Mouse (Mus musculus) kidney, embryonic 16.5 days (tissue): ENCODE data around the gene Vstm2a. TPM values are rescaled to one million over a fixed set of nuclear protein-coding genes. Genes with fewer than 3 reads are reported as not detected.

Experiments used
- ATAC-seq: fragments of 200-750 bp; cut with Nextera tagmentation; 2 replicates; pipeline ENCODE4 v1.8.0; 2017; ENCODE audit warnings: moderate TSS enrichment; ENCODE audit not compliant: low FRiP score, low TSS enrichment
- H3K27ac ChIP-seq: fragments of 300-500 bp; sonication (generic); 2 replicates; pipeline ENCODE4 v1.5.1; 2014; ENCODE audit warnings: low read length
- H3K27me3 ChIP-seq: fragments of 300-500 bp; sonication (generic); 2 replicates; pipeline ENCODE4 v1.6.1; 2014; ENCODE audit warnings: low read length, control low read depth, mixed read lengths; ENCODE audit not compliant: insufficient read depth
- H3K36me3 ChIP-seq: fragments of 300-500 bp; sonication (generic); 2 replicates; pipeline ENCODE4 v1.6.1; 2014; ENCODE audit warnings: low read length, control low read depth, mixed read lengths; ENCODE audit not compliant: insufficient read depth
- H3K4me1 ChIP-seq: fragments of 300-500 bp; sonication (generic); 2 replicates; pipeline ENCODE4 v1.6.1; 2014; ENCODE audit warnings: low read length, control low read depth, mixed read lengths; ENCODE audit not compliant: insufficient read depth
- H3K4me2 ChIP-seq: fragments of 300-500 bp; sonication (generic); replicated peaks from 2 replicates; pipeline ENCODE4 v1.6.1; 2014; ENCODE audit warnings: low read depth, low read length
- H3K4me3 ChIP-seq: fragments of 300-500 bp; sonication (generic); 2 replicates; pipeline ENCODE4 v1.5.1; 2014; ENCODE audit warnings: mild to moderate bottlenecking, low read length
- H3K9ac ChIP-seq: fragments of 300-500 bp; sonication (generic); replicated peaks from 2 replicates; pipeline ENCODE4 v1.6.1; 2014; ENCODE audit warnings: low read length
- H3K9me3 ChIP-seq: fragments of 300-500 bp; sonication (generic); 2 replicates; pipeline ENCODE4 v1.6.1; 2016; ENCODE audit warnings: low read length, control low read depth
- WGBS: fragments of 180-500 bp; shearing (Covaris S2); extraction: QIAGEN DNeasy Blood & Tissue Kit; methylation state at CpG from one replicate; pipeline ENCODE4 v1.1.7; 2014; 5-methylcytosine and 5-hydroxymethylcytosine counted together
- polyA plus RNA-seq: library from polyadenylated mRNA; unstranded; fragments of >200 nt; fragmentation: Nextera tagmentation; extraction: Ambion mirVana; gene quantifications from 2 replicates; pipeline ENCODE4 v1.2.1, GENCODE M21; 2015

Gene Vstm2a
- polyA plus RNA-seq = 0.32 and 0.56 TPM in 2 replicates

DNA sequence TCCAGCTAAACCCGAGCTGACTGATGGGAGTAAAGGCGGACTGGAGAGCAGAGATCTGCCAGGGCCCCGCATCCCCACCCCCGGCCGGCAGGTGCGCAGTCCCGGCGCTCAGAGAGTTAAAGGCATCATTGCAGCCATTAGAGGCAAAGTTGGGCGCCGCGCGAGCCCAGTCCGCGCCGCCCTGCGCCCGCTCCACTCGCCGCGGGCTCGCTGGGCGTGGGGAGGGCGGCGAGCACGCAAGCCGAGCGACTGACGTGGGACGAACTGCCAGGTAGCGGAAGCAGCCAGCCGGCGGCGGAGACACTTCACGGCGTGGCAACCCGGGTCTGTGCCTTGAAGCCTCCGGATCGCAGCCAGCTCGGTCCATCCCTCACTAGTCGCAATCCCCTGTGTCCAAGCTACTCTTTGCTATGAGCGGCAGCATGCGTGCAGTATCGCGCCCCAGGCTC, at the start of gene Vstm2a:
TSS of gene Vstm2a (plus strand) at position 252 of the 449 bp plus-strand sequence.
- Histone ChIP-seq H3K9me3 (no peaks in the 10 kb centered on the region), H3K9ac (peak within 1 kb of the TSS; percentile 44; the same call in 1 of the 2 replicates), H3K4me1 (peaks cover 13% of the 10 kb centered on the region; the same call in 1 of the 2 replicates), H3K4me3 (peak within 1 kb of the TSS; percentile 56), H3K27ac (no peak within 1 kb of the TSS), H3K36me3 (no peaks in the 10 kb centered on the region), H3K4me2 (peak within 1 kb of the TSS; percentile 90), H3K27me3 (peaks cover 47% of the 10 kb centered on the region)
- peak; percentile 58 for ATAC-seq
- under 1% methylated on average over 44 of the region's 44 CpGs for WGBS

GRCm38 (mm10) chr11:16257011-16257410, 513 bp upstream of the Vstm2a start:
- Histone ChIP-seq H3K36me3 (no peaks in the 10 kb centered on the region), H3K4me2 (peak overlapping the region; percentile 90), H3K9me3 (no peaks in the 10 kb centered on the region), H3K27ac (no peak overlapping the region), H3K27me3 (peaks cover 47% of the 10 kb centered on the region), H3K4me1 (peaks cover 13% of the 10 kb centered on the region; the same call in 1 of the 2 replicates), H3K4me3 (peak overlapping the region; percentile 56), H3K9ac (peak overlapping the region; percentile 44; the same call in 1 of the 2 replicates)
- no peak for ATAC-seq
- WGBS = 31% methylated on average over 7 of the region's 7 CpGs

- H3K27ac ChIP-seq = no peak overlapping the region
- H3K9me3 ChIP-seq = no peaks in the 10 kb centered on the region
- no peaks in the 10 kb centered on the region for H3K36me3 ChIP-seq
- no peak overlapping the region for H3K4me3 ChIP-seq
- peaks cover 47% of the 10 kb centered on the region for H3K27me3 ChIP-seq
- no peak overlapping the region for H3K4me2 ChIP-seq
- no peak for ATAC-seq
- WGBS = 50% methylated on average over 1 of the region's 1 CpGs
- peaks cover 13% of the 10 kb centered on the region; the same call in 1 of the 2 replicates for H3K4me1 ChIP-seq
- H3K9ac ChIP-seq = no peak overlapping the region
Measured at GRCm38 (mm10) chr11:16258300-16258699, 776 bp downstream of the Vstm2a start.

DNA sequence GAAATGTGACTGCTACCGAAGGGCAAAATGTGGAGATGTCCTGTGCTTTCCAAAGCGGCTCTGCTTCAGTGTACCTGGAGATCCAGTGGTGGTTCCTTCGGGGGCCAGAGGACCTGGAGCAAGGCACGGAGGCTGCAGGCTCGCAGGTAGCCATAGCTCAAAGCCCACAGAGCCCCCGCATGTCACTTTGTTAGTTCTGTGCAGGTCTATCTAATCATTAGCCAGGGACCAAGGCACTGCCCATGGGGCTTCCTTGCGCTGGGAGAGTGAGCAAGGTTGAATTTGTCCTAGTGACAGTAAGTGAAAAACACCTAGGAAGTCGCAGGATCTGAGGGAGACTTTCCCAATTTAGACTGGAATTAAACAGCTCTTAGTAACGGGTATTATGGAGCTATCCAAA, 2.4 kb downstream of the Vstm2a start:
- Histone ChIP-seq H3K4me2 (no peak overlapping the region), H3K27me3 (peaks cover 47% of the 10 kb centered on the region), H3K4me1 (peaks cover 13% of the 10 kb centered on the region; the same call in 1 of the 2 replicates), H3K4me3 (no peak overlapping the region), H3K9me3 (no peaks in the 10 kb centered on the region), H3K9ac (no peak overlapping the region), H3K27ac (no peak overlapping the region), H3K36me3 (no peaks in the 10 kb centered on the region)
- peak; percentile 43; the same call in 1 of the 2 replicates for ATAC-seq
- 11% methylated on average over 9 of the region's 9 CpGs for WGBS

GRCm38 (mm10) chr11:16260764-16261578, 3.4 kb downstream of the Vstm2a start:
- peak overlapping the region; percentile 82 for H3K4me2 ChIP-seq
- under 1% methylated on average over 40 of the region's 40 CpGs for WGBS
- H3K27ac ChIP-seq = no peak overlapping the region
- H3K9ac ChIP-seq = peak overlapping the region; percentile 55
- peak overlapping the region; percentile 47 for H3K4me3 ChIP-seq
- no peaks in the 10 kb centered on the region for H3K9me3 ChIP-seq
- peaks cover 13% of the 10 kb centered on the region; the same call in 1 of the 2 replicates for H3K4me1 ChIP-seq
- peaks cover 42% of the 10 kb centered on the region for H3K27me3 ChIP-seq
- peak; percentile 91 for ATAC-seq
- no peaks in the 10 kb centered on the region for H3K36me3 ChIP-seq

DNA sequence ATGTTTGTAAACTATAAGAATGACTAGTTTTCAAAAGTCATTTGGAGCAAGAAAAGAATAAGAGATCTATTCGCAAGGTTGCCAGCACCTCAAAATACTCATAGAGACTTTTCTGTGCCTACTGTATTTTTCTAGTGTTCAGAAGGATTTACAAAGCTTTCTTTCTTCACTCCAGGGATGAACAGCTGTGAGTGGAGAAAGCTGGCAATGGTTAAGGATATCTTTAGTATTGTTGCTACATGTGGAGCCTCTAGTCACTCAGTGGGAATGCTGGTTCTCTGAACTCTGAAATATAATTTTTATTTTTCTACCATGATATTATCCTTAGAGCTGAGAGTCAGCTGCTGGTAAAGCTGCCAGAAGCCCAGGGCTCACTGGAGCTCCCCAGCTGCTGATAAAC, 10.9 kb downstream of the Vstm2a start:
- no peak overlapping the region for H3K9ac ChIP-seq
- H3K4me1 ChIP-seq = no peaks in the 10 kb centered on the region
- no peak overlapping the region for H3K4me2 ChIP-seq
- H3K36me3 ChIP-seq = no peaks in the 10 kb centered on the region
- WGBS = 94% methylated on average over 1 of the region's 1 CpGs
- ATAC-seq = no peak
- no peaks in the 10 kb centered on the region for H3K9me3 ChIP-seq
- no peaks in the 10 kb centered on the region for H3K27me3 ChIP-seq
- no peak overlapping the region for H3K27ac ChIP-seq
- H3K4me3 ChIP-seq = no peak overlapping the region

- Histone ChIP-seq H3K36me3 (no peaks in the 10 kb centered on the region), H3K9ac (no peak overlapping the region), H3K4me3 (no peak overlapping the region), H3K9me3 (no peaks in the 10 kb centered on the region), H3K27me3 (no peaks in the 10 kb centered on the region), H3K4me1 (no peaks in the 10 kb centered on the region), H3K4me2 (no peak overlapping the region), H3K27ac (no peak overlapping the region)
- no peak for ATAC-seq
- 57% methylated on average over 1 of the region's 1 CpGs for WGBS
Measured at GRCm38 (mm10) chr11:16290381-16290780, 32.9 kb downstream of the Vstm2a start.

DNA sequence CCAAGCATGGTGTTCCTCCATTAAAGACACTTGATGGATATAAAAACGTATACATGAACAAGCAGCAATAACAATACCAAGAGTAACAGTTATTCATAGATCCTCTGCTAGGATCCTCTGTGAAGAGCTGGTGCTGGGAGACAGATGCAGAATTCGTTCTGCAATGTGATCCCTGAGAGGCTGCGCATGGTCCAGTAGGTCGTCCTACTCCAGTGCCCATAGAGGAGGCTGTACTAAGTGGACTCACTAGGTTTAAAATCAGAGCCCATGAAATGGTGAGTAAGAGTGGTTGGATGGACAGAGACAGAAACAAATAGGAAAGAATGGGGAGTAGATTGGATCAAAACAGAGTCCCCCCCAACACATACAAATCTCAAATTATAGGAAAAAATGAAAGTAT, 35.4 kb downstream of the Vstm2a start:
- Histone ChIP-seq H3K27me3 (no peaks in the 10 kb centered on the region), H3K4me2 (no peak overlapping the region), H3K36me3 (no peaks in the 10 kb centered on the region), H3K4me1 (no peaks in the 10 kb centered on the region), H3K27ac (no peak overlapping the region), H3K9me3 (no peaks in the 10 kb centered on the region), H3K4me3 (no peak overlapping the region), H3K9ac (no peak overlapping the region)
- ATAC-seq = peak; percentile 76; the same call in 1 of the 2 replicates
- WGBS = 50% methylated on average over 4 of the region's 4 CpGs

GRCm38 (mm10) chr11:16296521-16296920, 39.0 kb downstream of the Vstm2a start:
- no peak overlapping the region for H3K9ac ChIP-seq
- no peak overlapping the region for H3K4me2 ChIP-seq
- ATAC-seq = no peak
- H3K36me3 ChIP-seq = no peaks in the 10 kb centered on the region
- no peaks in the 10 kb centered on the region for H3K9me3 ChIP-seq
- H3K27ac ChIP-seq = no peak overlapping the region
- no peak overlapping the region for H3K4me3 ChIP-seq
- WGBS = 40% methylated on average over 1 of the region's 1 CpGs
- H3K4me1 ChIP-seq = no peaks in the 10 kb centered on the region
- H3K27me3 ChIP-seq = no peaks in the 10 kb centered on the region

DNA sequence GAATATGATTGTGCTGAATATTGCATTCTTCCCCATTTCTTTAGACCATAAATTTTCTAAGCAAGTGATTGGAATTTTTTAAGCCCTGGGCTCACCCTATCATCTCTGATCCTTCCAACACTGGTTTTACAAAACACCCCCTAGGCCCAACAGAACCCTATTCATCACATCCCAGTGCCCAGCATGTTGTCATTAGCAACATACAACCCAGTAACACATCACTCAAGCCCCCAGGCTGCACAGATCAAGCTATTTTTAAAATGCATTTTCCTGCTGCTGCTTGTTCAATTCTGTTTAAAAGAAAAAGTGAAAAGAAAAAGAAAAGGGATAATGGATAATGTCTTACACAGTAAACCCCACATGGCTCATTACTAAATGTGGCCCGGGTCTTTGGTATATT, 42.0 kb downstream of the Vstm2a start:
- Histone ChIP-seq H3K36me3 (no peaks in the 10 kb centered on the region), H3K4me2 (no peak overlapping the region), H3K4me3 (no peak overlapping the region), H3K27me3 (no peaks in the 10 kb centered on the region), H3K9ac (no peak overlapping the region), H3K27ac (no peak overlapping the region), H3K4me1 (no peaks in the 10 kb centered on the region), H3K9me3 (no peaks in the 10 kb centered on the region)
- 73% methylated on average over 1 of the region's 1 CpGs for WGBS
- ATAC-seq = no peak
